Mouse (Mus musculus): Measurements from ENCODE around the gene Ppp1r15a.

DNA sequence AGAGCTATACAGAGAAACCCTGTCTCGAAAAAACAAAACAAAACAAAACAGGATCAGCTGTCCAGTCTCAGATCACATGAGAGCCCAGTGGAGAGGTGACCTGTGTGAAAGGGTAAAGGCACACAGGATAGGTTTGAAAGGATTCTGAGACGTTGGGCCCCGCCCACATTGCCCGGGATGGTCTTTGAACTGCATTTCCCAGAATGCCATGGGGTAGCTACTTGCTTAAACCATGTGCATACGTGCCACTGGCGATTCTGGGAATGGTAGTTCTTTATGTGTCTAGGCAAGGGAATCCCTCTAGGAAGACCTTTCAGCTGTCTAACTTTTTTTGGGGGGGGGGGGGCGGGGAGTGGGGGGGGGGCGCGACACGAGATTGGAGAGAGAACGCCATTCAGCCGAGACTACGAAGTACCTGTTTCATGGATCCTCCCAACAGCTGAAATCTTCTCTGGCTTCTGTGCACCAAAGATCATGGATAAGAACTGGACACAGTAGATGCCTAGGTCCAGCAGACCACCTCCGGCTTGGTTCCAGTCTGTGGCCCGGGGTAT, 44.6 kb downstream of the Ppp1r15a start, which contains the start of gene Tulp2:
- TF ChIP-seq CTCF (IDR thresholded peaks at IDR 0.05; ENCODE audit: control insufficient read depth, insufficient read depth, insufficient read length) (no peak), MAX (IDR thresholded peaks at IDR 0.05) (no peak), CEBPB (IDR thresholded peaks at IDR 0.05; ENCODE audit: low read depth) (no peak)

Measured in C2C12 (cell line).